Mouse (Mus musculus) erythroblast, adult 5-6 weeks (primary cell): Measurements from ENCODE around the gene Lmntd2. TPM values are rescaled to one million over a fixed set of nuclear protein-coding genes. Genes with fewer than 3 reads are reported as not detected.
A peak's percentile ranks its signal among the peaks of the same experiment; 100 is the strongest.

Experiments used
- ATAC-seq: replicated peaks from 2 replicates; pipeline ENCODE4 v1.8.0; 2016; ENCODE audit warnings: moderate number of reproducible peaks, mild to moderate bottlenecking, moderate TSS enrichment, inconsistent platforms; ENCODE audit not compliant: poor library complexity, low FRiP score, severe bottlenecking
- total RNA-seq, 2 experiments: library from RNA; stranded (forward) in 1 of 2; stranded (reverse) in 1 of 2; fragments of 150-400 nt in 1 of 2; fragments of 200-764, 138-1000 nt in 1 of 2; gene quantifications; 2 replicates each; pipeline versions ENCODE4 v1.2.3 to v1.2.4; 2015 to 2017; ENCODE audit warnings: low replicate concordance in 2 of 2

Lmntd2 gene
- total RNA-seq, 2 experiments from 2014 or later: 0.17 TPM; not detected in 1

GRCm38 (mm10) chr7:141217343-141218013, 3.6 kb upstream of the Lmntd2 start:
- ATAC-seq: no peak

- no peak for ATAC-seq
Observed at GRCm38 (mm10) chr7:141216894-141217293, 3.0 kb upstream of the Lmntd2 start.

- ATAC-seq: peak; percentile 21
Observed at GRCm38 (mm10) chr7:141215880-141216733, 2.2 kb upstream of the Lmntd2 start.

GRCm38 (mm10) chr7:141215101-141215879, 1.4 kb upstream of the Lmntd2 start, which contains the start of gene Rassf7:
Gene Rassf7, plus strand, starts transcription at chr7:141215860.
- peak; percentile 86 for ATAC-seq

DNA sequence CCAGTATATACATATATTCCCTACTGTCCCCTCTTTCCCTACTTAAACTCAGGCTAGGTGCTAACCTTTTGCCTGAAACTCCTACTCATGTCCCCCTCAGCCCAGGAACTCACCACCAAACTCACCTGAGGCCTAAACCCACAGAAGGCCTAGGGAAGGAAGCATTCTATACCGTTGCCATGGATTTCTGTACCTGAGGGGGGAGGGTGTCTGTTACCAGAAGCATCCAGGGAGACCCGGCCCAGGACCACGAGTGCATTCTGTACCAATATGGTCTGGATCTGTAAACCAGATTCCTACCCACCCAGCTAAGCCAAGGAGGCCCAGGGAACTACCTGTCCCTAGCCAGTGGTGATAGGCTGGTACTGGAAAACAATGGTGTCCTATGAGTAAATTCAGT, 430 bp upstream of the Lmntd2 start:
- no peak for ATAC-seq

DNA sequence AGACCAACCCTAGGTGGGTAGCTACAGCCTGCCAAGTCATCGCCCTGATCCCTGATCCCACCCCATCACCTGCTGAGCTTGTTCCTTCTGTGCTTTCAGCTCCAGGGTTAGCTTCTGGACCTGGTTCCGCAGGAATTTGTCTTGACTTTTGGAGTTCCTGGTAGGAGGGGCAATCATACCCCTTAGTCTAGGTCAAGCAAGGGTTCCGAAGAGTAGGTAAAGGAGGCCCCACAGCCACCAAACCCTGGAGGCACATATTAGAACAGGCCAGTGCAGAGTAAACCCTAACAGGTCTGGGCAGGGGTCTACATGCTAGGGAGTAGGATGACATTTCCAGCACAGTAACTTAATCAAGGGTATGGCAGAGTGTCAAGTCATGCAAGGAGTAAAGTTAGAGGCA, 747 bp downstream of the Lmntd2 start:
- ATAC-seq: no peak

GRCm38 (mm10) chr7:141210606-141211131, 3.2 kb downstream of the Lmntd2 start:
- no peak for ATAC-seq

GRCm38 (mm10) chr7:141210137-141210536, 3.7 kb downstream of the Lmntd2 start:
- ATAC-seq: no peak

GRCm38 (mm10) chr7:141209526-141209925, 4.4 kb downstream of the Lmntd2 start:
- ATAC-seq: peak; percentile 83

- no peak for ATAC-seq
Observed at GRCm38 (mm10) chr7:141206182-141206937, 7.5 kb downstream of the Lmntd2 start.

DNA sequence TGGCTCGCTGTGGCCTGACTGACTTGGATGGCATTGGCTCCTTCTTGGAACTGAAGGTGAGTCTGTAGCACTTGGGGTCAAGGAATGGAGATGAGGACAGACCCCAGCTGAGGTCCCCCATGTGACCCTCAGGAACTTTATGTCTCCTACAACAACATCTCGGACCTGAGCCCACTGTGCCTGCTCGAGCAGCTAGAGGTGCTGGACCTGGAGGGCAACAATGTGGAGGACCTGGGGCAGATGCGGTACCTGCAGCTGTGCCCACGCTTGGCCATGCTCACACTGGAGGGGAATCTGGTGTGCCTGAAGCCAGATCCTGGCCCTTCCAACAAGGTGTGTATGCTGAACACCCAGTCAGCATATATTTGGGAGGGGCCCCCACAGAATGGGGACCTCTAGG, 8.4 kb downstream of the Lmntd2 start:
- ATAC-seq: no peak

GRCm38 (mm10) chr7:141204546-141204945, 9.3 kb downstream of the Lmntd2 start:
- ATAC-seq: no peak

DNA sequence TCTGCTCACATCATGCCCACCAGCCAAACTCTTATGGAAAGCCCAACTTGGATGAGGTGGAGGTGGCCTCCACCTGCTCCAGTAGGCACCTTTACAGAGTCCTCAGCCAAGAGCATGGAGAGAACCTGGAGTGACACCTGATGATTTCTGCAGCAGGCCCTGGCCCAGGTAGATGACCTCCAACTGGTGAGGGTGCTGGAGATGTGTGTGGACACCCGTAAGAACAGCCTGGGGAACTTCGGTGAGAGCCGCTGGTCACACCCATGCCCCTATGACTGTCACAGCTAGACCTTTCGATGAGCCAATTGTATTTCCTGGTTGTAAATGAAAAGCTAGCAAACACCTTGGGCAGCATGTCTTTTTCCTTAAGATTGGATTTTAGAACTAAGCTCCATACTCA, 15.8 kb downstream of the Lmntd2 start:
- no peak for ATAC-seq

GRCm38 (mm10) chr7:141196619-141197282, 17.1 kb downstream of the Lmntd2 start:
- no peak for ATAC-seq

DNA sequence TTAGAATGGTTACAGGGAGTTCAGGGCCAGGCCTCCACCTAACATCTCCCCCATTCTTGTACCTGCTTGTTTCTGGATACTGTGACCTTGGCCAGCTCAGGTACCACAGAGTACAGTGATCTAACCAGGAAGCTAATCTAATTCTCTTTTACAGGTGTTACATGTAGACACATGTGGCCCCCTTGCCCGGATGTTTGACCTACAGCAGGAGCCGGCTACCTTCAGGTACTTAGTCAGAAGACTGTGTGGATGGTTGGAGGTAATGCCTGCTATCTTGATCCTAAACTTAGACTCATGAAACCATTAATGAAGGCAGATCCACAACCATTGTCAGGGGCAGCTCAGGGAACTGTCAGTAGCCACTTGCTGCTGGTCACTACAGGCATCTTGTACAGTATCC, 18.1 kb downstream of the Lmntd2 start:
- no peak for ATAC-seq

- peak; percentile 67 for ATAC-seq
Observed at GRCm38 (mm10) chr7:141194830-141195229, 19.1 kb downstream of the Lmntd2 start.

- no peak for ATAC-seq
Observed at GRCm38 (mm10) chr7:141194409-141194808, 19.5 kb downstream of the Lmntd2 start.

GRCm38 (mm10) chr7:141193948-141194347, 19.9 kb downstream of the Lmntd2 start, which contains the start of the genes Hras and Lrrc56:
Gene Hras, minus strand, starts transcription at chr7:141194005.
Gene Lrrc56, plus strand, starts transcription at chr7:141194157.
- peak; percentile 85 for ATAC-seq
